Mouse (Mus musculus) erythroblast, embryonic 14.5 days (primary cell): ENCODE measurements around the gene S100a1.

Source experiments
- GATA1 ChIP-seq: IDR thresholded peaks from 2 replicates; pipeline ENCODE4 v1.6.1; 2012; ENCODE audit warnings: low read length, inconsistent platforms, mixed read lengths
- TAL1 ChIP-seq: IDR thresholded peaks from 3 replicates; pipeline ENCODE4 v1.6.1; 2012; ENCODE audit warnings: low read length, inconsistent platforms, mixed read lengths

- TF ChIP-seq TAL1, result no peak
- no peak for TF ChIP-seq GATA1
Measured at GRCm38 (mm10) chr3:90497597-90497996, 16.6 kb downstream of the S100a1 start.
